Mouse (Mus musculus) c-Kit-positive CD71-negative TER-119-negative erythroid progenitor cells, embryonic 14.5 days (primary cell): ENCODE data around the gene Coasy.
A peak's percentile ranks its signal among the peaks of the same experiment; 100 is the strongest.
"Not testable (repeated sequence)": the region's sequence is repeated elsewhere in the genome, so short reads cannot be mapped to it uniquely, and the experiment has no call there.

Experiments
- DNase-seq: peaks from one replicate; pipeline ENCODE4 v3.0.0-alpha.2; 2013; ENCODE audit warnings: low read depth

The Coasy gene

DNA sequence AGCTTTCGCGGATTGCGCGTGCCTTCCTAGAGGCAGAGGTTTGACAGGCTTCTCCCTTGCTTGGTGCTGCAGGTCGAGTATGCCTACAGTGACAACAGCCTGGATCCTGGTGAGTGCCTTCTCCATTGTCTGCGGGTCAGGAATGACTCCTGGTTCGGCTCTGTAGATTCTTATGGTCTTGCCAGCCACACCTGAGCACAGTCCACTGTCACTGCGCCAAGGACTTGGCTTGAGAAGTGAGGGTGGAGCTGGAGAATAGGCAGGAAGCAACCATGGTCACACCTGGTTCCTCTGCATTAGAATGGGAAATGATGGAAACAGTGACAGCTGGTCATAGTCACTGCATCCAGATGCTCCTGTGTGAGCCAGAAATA lies 5.3 kb downstream of the Coasy start:
- DNase-seq = no peak

- DNase-seq = no peak
Measured at GRCm38 (mm10) chr11:101089931-101090330, 7.6 kb downstream of the Coasy start.

DNA sequence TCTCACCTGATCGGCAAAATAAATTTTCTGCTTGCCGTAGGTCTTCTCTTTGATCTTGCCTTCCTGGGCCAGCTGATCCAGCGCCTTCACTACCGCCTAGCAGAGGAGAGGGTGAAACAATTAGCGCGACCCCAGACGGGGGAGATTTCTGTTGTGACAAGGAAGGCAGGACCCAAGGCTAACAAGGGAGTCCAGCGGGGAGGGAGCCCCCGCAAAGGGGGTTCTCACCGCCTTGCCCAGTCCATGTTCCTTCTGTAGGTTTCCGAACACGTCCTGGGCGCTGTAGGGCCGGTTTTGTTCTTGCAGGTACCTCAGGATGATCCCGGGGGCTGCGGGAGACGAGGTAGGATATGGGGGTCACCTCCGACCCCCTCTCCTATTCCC lies 12.6 kb downstream of the Coasy start:
- no peak for DNase-seq

- DNase-seq = peak; percentile 96
Measured at GRCm38 (mm10) chr11:101095314-101096024, 13.1 kb downstream of the Coasy start, which contains the start of gene Psmc3ip. Psmc3ip (minus strand) TSS chr11:101095436.

- DNase-seq = no peak
Measured at GRCm38 (mm10) chr11:101098231-101098630, 15.9 kb downstream of the Coasy start.

- DNase-seq = no peak
Measured at GRCm38 (mm10) chr11:101103011-101103410, 20.6 kb downstream of the Coasy start.

DNA sequence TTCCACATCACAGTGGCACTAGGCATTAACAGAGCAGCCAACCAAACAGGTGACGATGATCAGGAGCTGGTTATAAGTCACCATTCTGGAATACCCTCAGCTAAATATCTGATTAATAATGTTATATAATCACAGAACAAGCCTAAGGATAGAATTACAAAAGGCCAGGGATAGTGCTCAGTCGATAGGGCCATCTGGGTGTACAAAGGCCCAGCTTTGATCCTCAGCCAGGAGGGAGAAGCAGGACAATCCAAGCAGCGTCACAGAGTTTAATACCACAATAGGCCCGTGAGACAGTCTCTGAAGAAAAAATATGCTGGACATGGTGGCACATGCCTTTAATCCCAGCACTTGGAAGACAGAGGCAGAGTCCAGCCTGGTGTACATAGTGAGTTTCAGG lies 27.0 kb downstream of the Coasy start:
- no peak for DNase-seq

DNA sequence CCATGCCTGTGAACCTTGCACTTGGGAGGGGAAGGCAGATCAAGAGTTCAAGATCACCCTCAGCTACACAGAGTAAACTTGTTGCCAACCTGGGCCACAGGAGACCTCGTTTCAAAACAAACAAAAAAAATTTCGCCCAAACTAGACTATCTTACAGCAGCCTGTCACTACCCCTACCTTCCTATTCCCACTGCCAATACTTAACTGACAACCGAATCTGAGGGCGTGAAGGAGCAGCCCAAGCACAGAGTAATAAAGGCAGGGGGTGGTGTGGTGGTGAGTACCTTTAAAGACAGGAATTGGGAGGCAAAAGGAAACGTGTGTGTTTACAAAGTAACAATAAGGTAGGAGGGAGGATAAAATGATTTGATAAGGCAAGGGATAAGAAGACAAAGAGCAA lies 28.3 kb downstream of the Coasy start:
- DNase-seq = no peak

DNA sequence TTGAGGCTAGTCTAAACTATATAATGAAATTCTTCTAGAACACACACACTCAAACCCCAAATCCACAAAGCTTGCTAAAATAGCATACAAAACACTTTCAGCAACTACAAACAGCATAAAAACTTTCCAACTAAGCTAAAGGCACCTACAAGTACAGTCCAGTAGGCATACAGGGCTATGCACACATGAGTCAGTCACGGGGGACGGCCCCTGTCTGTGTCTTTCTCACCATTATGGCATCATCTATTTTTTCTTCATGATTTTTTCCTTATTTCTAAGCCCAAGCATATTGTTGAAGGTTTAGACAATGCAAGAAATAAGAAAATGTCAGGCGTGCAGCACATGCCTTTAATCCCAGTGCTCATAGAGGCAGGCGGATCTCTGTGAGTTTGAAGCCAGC lies 28.8 kb downstream of the Coasy start:
- DNase-seq = no peak

- DNase-seq = no peak
Measured at GRCm38 (mm10) chr11:101112186-101112585, 29.8 kb downstream of the Coasy start.

DNA sequence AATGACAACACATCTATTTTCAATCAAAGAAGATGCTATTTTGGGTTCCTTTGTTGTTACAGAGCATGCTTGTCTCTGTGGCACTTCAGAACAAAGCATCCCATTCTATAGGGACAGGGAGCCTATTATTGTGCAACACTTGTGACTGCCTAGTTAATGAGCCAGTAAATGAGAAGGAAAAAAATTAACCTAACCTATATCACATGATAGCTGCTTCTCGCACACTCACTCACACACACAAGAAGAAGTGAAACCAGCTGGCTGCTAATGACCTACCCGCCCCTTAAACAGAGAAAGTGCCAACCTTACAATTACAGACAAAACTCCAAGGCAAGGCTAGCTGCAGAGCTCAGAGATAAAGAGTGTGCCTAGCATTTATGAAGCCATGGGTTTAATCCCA lies 33.2 kb downstream of the Coasy start:
- no peak for DNase-seq

GRCm38 (mm10) chr11:101118105-101118504 lies 35.7 kb downstream of the Coasy start:
- DNase-seq = no peak

- DNase-seq = no peak
Measured at GRCm38 (mm10) chr11:101119131-101119760, 36.9 kb downstream of the Coasy start.

DNA sequence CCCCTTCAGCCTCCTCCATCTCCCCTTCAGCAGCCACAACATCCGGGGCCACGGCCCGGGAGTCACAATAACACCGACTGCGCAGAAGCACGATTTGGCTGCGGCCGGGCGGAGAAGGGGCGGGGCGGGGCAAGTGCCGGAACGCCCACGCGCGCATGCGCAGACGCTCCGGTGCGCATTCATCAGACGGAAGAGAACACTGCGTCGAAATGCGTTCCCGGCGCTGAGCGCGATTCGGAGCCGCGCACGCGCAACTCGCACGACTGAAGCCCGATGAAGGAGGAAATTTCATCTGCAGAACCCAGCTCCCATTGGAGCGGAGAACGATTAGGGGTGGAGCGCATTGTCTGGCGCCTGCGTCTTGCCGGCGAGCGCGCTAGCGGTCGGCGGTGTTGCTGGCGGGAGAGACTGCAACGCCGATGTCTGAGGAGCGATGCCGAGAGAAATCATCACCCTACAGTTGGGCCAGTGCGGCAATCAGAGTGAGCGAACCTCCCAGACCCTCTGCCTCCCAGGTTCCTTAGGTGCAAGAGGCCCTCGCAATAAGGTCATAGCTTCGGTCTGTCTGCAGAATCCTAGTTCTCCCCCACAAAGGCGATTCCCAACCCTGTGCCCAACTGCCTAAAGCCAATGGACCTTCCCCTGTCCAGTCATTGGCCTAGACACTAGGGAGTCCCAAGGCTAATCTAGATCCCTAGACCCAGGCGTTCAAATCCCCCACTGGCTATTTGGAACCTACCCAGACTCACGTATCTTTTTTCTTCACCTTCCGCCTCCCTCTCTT lies 37.6 kb downstream of the Coasy start, which contains the start of the genes Retreg3 and Tubg1:
Retreg3 (minus strand) TSS at position 133 of the 784 bp plus-strand sequence.
Tubg1 (plus strand) TSS at position 178 of the 784 bp plus-strand sequence.
- DNase-seq = peak; percentile 97

DNA sequence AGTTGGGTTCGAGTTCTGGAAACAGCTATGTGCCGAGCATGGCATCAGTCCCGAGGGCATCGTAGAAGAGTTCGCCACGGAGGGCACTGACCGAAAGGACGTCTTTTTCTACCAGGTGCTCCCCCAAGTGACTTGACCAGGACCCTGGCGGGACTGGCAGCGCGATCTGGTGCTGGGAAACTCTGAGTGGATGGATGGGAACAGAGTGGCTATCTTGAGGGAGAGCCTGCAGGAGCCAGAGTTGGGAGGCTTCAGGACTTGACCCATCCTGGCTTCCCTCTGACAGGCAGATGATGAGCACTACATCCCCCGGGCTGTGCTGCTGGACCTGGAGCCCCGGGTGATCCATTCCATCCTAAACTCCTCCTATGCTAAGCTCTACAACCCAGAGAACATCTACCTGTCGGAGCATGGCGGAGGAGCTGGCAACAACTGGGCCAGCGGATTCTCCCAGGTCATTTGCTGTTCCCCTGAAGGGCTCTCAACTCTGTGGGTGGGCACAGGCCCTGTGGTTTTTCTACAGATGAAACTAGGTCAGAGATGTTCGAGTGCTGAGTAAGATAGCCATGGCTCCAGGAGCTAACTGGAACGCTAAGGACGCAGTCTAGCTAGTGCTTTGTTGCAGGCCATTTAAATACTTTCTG lies 38.3 kb downstream of the Coasy start:
- DNase-seq = no peak

GRCm38 (mm10) chr11:101124494-101124893 lies 42.1 kb downstream of the Coasy start:
- DNase-seq = not testable (repeated sequence)

- DNase-seq = not testable (repeated sequence)
Measured at GRCm38 (mm10) chr11:101125008-101125407, 42.6 kb downstream of the Coasy start.

GRCm38 (mm10) chr11:101127075-101127474 lies 44.7 kb downstream of the Coasy start:
- DNase-seq = no peak

- DNase-seq = no peak
Measured at GRCm38 (mm10) chr11:101128996-101129577, 46.7 kb downstream of the Coasy start.

DNA sequence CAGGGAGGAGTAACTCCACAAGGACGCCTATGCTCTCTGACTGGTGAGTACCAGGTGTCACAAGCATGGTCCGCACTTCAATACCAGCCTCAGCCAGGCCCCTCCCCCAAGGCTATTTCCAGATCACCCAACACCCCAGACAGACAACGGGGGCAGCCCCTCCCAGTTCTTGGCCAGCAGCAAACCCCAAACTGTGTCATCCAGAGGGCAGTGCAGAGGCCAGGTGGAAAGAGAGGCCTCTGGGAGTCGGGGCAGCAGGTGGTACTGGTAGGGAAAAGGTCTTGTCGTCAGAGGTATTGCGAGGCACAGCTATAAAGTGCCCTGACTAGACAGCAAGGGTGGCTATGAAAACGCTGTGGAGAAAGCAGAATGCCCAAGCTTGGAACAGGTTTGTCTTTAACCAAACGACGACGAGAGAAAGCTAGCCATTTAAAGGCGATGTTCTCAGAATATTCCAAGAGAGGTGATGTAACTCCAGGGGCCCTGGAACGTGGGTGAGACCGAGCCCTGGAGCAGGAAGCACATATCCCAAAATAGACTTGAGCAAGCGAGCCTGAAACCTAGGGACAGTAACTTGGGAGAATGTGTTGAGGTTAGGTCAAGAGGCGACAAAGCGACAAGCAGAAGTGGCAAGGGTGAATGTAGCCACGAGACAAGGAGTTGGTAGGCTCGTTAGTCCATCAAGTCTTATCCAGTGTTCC lies 47.8 kb downstream of the Coasy start:
- no peak for DNase-seq

DNA sequence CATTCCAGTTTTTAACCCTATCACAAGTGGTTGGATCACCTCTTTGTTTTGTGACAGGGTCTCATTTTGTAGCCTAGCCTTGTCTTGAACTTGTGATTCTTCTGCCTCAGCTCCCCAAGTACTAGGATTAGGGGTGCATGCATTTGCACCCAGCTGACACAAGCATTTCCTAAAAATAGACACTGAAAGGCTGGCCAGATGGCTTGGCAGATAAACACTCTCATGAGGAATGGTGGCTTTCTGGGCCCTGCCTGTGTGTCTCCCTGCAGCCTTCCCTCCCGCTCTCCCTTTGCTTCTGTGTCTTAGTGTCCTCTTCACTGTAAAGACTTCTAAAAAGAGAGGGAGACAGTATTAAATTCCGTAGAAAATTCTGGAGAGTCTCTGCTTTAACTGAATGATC lies 48.8 kb downstream of the Coasy start:
- DNase-seq = no peak
